Mouse (Mus musculus) lung, postnatal 36 days (tissue): Measurements from ENCODE around the gene Gpc5.

Source experiments
- DNase-seq: peaks from one replicate; pipeline ENCODE4 v3.0.0; 2022; ENCODE audit warnings: mixed read lengths

Gpc5 gene

DNA sequence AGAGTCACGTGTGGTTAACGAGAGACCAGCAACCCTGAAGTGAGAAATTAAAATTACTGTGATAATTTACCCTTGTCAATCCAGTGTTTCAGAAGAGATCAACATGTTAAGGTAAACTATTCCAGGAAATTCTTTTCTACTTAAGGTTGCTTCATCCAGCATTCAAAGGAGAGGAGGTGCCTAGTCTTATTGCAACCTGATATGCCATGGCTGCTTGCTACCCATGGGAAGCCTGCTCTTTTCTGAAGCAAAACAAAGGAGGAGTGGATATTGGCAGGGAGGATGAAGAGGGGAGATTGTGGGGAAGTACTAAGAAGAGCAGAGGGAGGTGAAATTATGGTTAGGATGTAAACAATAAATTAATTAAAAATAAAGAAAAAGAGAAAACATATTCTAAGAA lies 15.5 kb downstream of the Gpc5 start:
- DNase-seq: no peak

DNA sequence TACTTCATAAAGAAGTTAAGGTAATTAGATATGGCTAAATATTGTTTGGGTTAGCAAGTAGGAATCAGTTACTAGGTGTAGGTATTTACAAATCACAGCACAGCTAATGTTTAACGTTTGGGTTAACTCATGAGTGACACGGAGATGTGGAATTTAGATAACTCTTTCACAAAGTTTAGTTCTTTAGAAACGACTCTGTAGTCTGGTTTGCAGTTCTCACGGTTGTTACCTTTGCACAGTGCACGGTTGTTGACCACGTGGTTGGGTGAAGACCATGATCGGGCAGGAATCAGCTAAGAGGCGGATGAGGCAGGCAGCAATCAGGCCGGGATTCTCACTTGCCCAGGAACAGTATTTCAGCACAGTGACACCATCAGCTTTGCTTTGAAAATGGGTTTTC lies 26.6 kb downstream of the Gpc5 start:
- no peak for DNase-seq

DNA sequence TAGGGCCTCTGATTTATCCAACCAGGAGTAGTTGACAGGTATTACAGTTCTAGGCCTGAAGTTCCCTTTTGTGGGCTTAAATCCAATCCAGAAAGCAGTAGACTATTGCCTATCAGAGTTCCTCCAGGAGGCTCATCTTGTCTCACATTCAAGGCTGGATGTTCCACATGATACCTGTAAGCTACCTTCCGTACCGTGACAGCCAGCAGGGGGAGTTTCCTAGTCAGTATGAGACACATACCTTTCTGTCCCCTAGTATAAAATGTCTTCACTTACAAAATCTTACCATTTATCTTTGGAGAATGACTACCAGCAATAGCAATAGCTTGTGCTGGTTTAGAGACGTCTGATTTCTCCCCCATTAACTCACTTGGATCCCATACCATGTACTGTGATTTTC lies 56.8 kb downstream of the Gpc5 start:
- DNase-seq: no peak

DNA sequence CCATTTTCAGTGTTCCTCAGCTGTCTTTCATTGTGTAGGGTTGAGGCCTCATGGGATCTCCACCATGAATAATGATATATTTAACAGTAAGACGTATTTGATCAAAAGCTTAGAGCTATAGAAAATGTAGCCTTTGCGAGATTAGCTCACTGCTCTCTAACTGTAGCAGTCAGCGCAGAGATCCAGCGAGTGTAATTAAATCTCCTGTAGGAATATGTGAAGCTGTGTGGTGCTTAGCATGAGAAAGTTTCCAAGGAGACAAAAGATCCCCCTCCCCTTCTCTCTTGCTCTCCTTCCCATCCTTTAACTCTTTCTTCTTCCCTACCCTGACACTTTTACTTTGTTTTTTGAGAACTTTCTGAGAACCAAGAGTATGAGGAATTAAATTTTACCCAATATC lies 64.6 kb downstream of the Gpc5 start:
- DNase-seq: no peak

DNA sequence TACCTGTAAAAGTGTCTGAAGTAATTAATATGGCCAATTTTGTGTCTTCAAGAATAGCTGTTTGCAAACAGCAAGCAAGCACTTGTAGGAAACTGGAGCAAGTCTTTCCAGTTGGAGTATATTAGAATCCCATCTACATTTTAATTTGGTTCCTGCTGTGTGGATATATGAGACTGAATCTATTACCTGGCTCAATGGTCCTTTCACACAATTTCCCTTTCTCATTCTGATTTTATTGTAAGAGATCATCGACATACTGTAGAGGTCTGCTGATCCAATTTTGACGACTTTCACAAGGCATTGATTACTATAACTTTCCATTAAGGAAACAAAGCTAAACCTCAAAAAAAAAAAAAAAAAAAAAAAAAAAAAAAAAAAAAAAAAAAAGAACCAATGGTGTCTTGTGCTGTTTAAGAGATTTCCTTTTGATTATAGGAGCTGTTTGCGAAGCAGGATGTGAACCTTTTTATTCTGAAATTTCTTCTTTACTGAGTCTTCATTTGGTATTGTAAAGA lies 85.4 kb downstream of the Gpc5 start:
- no peak for DNase-seq

DNA sequence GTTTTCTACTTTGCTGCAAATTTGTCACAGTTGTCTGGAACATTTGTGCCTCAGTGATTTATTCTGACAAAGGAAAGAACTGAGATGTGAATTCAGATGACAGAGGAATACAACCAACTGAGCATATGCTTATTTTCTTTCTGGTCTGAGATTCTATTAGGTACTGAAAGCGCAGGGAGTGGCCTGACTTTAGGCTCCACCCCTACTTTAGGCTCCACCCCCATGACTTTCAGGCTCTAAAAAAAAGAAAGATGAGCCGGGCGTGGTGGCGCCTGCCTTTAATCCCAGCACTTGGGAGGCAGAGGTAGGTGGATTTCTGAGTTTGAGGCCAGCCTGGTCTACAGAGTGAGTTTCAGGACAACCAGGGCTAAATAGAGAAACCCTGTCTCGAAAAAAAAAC lies 87.9 kb downstream of the Gpc5 start:
- DNase-seq: no peak

DNA sequence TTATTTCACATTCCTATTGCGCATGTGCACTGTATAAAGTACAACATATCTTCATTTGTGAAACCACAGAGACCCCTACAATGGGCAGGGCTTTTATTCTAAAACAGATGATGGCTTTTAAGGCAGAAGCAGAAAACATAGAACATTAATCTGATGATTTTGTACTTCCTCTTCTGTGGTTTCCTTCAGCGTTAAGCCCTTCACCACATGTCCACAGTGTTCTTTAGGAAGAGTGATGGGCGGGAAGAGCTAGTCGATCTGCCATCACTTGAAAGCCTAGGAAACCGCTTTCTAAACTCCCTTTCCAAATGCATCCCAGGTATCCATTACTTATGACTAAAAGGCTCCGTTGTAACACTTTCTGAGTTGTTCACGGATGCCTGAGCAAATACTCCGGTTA lies 96.2 kb downstream of the Gpc5 start:
- DNase-seq: no peak

DNA sequence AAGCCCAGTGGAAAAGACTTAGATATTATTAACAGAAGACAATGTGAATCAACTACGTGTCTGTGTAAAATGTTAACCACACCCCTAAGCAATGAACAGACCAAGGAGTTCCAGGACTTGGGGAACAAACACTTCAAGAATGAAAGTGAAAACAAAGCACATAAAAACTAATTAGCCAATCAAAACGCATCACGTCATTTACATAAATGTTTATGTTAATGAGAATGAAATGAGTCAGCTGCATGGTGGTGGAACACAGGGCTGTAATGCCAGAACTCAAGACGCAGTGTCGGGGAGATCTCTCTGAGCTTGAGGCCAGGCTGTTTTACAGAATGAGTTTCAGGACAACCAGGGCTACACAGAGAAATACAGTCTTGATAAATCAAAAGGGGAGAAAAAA lies 136.1 kb downstream of the Gpc5 start:
- DNase-seq: no peak

DNA sequence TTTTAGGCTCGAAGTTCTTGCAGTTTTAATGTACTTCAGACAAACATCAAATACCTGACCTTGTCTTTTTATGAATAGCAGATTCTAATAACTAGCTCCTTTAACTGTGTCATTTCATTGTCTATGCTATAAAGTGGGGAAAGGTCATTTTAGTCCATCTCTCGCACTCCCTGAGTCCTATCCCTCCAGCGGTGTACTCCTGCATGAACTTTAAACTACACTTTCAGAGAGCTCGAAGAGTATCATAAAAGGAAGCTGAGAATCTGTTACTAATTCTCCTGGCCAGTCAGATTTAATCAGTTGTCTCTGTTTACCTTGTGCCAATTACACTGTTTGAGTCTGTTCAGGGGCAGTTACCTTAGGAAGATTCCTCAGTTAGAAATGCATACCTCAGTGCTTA lies 144.4 kb downstream of the Gpc5 start:
- no peak for DNase-seq

DNA sequence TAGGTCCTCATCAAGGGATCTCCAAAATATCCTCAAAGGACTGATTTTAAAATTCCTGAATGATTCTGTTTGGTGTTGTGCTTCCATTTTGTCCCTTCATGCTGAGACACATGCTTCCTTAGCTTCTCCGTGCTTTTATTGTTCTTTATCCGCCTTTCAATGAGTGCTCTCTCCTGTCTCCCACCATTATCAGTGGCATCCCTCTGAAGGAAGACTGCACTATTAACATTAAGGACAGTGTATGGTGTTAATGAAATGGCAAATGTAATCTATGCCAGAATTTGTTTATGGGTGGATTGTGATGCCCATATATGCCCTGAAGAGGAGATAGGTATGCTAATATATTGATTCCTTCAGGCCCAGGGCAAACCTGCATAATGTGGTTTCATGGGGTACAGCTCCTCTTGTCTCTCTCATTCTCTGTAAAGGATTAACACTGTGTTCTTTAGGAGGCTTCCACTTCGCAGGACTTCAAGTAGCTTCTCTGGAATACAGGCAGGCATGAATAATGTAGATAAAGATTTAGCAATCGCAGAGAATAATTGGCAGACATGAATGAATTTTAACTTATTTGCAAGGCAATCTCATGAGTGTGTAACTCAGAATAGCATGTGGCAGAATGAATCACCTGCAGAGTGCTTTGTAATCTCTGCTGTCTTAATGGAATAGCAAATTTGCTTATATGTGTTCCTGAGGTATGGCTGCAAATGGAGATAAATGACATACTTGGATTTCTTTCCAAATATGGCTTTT lies 148.8 kb downstream of the Gpc5 start:
- no peak for DNase-seq

DNA sequence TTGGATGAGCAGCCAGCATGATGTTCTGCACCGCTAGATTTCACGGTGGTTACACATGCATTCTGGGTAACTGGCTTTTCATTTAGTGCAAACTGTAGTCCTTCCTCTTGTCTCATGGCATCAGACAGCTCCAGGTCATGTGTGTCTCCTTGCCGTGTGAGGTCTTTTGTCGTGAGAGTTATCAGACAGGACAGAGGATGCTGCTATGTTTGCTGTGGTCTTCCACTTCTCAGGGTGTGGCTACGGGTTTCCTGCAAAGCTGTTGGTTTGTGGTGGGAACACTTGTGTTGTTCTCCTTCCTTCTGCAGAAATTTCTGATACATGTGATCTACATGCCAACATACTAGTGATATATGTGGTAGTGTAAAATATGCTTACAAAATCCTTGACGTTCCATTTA lies 158.5 kb downstream of the Gpc5 start:
- DNase-seq: no peak

DNA sequence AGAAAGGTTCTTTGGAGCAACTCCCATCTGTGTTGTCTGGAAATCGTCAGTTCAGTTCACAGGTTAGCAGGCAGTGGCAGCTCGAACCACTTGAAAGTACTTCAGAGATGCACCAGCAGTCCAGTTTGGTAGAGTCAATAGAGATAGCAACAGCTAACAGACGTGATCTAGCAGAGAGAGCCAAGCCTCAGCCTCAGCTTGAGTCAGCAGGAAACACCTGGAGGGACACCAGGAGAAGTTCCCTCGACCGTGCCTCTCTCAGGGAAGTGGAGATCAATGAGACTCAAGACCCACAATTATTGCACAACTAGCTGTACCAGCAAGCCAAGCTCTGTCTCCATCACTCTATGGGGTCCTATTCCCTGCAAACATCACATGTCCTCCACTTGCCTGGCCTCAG lies 159.8 kb downstream of the Gpc5 start:
- DNase-seq: no peak

DNA sequence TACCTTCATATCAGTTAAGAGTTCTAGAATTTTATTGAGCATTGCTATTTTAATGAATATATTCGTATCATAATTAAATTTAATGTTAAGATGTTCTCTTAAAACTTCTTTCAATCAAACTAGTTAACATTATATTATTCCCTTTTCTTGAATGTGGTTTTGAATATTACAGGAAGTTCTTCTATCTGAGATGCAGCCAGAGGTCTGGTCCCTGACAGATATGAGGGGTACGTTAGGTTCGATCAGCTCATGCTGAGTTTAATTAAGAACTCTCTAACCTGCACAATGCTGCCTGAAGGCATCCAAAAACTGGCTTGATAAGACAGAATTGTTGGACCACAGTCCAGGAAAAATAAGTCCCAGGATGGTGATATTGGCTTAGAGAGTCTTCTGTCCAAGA lies 161.1 kb downstream of the Gpc5 start:
- no peak for DNase-seq

DNA sequence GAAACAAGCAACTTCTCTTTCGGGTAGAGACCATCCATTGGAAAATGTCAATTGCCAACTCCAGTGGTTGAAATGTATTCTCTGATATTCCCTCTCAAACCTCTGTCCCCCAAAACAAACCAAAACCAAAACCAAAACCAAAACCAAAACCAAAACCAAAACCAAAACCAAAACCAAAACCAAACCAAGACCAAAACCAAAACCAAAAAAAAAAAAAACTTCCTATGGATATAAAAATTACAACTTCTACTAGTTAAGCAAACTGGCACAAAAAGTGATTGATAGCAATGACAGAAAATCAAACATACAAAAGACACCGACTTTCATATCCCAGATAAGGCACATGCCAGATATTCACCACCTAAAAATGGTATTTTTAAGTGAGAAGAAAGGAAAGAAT lies 161.7 kb downstream of the Gpc5 start:
- DNase-seq: no peak

DNA sequence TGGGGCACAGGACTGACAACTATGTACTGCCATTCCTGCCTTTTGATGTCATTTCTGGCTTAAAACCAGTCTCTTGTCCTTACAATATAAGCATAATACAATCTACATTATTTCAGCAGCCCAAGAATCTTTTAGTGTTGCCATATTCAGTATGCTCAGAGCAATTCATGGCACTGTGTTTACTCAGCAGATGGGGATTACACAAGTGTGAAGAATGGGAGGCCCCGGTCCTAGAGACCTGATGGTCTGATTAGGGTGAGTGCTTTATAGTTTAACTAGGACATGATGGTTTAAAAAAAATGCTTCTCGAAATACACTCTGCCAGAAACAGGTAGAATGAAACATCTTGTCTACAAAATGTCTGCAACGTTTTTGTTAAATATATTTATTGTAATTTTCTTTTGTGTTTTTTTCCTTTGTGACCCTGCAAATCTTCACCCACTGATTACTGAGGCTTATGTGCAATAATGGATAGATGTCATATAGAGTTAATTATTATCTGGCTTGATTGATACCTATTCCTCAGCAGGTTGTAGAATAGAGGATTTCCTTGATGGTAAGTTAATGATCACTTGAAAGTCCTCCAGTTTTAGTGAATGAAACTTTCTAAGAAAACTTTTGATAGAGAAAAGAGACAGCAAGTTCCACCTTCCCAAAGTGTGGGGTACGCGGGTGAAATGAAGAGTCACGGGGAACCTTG lies 177.8 kb downstream of the Gpc5 start:
- no peak for DNase-seq

DNA sequence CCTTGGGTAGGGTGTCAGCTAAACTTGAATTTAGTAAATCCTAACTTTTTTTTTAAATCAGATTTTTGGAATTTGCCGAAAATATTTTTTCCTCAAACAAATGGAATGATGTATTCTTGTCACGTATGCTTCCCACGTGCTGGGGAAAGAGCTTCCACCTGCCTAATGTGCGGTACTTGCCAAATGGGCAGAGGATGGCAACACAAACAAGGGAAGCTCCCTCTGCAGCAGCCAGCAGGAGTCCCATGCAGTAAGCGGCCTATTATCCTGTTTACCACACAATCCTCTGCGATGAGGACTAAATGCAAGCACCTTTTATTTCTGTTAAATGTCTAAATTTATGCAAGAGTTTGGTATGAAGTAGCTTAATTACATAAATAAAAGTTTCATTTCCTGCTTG lies 178.4 kb downstream of the Gpc5 start:
- no peak for DNase-seq

DNA sequence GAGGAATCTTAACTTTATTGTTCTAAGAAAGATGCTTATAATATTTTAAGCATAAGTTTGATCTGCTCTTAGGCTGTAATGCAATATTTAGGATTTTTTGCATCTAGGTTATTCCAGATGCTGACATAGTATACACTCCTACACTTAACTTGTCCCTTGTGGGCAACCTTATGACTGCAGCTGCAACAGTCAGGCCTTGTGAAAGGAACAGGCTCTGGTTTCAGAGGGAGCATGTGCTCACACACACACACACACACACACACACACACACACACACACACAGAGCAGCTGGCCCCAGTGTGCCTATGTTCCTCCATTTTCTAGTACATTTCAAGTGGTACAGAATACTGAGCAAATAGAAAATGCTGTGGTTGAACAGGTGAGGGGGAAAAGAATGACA lies 190.8 kb downstream of the Gpc5 start:
- no peak for DNase-seq

DNA sequence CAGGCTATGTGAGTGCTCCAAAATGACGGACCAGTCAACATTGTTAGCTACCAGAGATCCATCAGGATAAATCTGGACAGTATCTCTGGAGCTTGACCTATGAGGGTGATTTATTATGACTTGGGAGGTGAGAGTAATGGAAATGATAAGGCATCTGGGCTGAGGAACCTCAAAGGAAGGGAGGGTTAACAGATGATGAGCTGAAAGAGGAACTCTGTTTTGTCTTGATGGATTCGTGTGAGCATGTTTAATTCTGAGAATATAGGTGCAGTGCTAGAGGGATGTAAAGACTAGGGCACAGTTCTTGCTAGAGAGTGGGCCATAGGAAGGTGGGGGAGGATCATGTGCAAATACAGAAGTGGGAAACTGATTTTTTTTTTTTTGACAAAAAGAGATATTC lies 232.2 kb downstream of the Gpc5 start:
- no peak for DNase-seq

DNA sequence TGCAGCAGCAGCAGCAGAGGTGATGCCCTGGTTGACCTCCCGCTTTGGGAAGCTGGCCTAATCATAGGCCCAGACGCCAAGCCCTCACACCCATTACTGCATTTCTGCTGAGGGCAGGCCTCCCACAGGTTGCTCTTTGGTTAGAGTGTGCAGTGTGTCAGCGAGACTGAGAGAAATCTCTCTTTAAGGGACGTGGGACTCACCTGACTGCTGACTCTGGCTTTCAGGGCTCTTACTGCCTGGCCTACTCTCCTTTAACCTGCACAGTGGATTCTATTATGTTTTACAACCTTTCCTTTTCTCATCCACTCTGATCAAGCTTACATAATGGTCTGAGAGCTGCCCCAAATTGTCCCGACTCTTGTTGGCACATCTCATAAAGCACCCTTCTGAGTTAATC lies 234.4 kb downstream of the Gpc5 start:
- no peak for DNase-seq

DNA sequence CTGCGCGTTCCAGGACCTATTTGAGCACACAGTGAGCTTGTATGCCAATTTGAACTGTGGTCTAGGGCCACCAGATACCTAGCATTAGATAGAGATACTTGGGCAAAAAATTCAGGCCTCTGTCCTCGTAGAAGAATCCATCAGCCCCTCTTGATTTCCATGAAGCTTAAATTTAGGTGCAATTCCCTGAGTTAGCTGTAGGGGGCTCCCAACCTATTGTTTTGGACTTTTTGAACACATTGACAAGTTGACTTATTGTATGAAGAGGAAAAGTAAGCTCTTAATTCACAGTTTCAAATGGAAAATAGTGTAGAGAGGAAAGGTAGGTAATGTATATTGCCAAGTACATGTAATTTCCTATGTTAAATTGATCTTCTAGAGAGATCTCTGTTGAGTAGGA lies 247.1 kb downstream of the Gpc5 start:
- DNase-seq: no peak

DNA sequence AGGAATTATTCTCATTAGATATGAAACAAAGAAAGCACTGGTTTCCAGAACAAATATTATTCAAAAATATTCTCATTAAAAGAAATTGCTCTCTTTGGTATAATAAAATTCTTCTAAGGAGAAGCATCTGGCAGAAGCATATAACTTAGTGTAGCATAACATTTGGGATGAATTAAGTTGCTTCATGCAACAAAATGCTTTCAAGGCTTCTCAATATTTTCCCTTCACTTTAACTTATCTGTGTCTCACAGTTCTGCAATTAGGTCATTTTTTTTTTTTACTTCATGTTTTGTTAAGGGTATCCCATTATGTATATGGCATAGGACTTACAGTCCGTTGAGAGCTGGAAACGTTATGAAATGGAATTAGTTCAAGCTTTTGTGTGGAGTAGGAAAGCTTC lies 250.6 kb downstream of the Gpc5 start:
- DNase-seq: no peak

DNA sequence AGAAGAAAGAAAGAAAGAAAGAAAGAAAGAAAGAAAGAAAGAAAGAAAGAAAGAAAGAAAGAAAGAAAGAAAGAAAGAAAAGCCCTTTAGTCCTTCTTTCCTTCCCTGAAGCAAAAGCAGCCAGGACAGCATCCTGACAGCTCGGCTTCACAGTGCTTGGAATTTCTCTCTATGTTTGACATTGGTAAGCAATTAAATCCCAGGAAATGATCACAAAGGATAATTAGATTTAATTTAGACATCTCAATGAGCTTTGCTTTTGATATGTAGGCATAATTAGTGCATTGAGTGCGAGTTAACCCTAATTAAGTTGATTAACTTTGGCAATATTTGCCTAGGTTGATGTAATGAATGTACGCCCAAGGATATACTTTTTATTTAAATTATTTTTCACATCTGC lies 257.4 kb downstream of the Gpc5 start:
- DNase-seq: no peak

DNA sequence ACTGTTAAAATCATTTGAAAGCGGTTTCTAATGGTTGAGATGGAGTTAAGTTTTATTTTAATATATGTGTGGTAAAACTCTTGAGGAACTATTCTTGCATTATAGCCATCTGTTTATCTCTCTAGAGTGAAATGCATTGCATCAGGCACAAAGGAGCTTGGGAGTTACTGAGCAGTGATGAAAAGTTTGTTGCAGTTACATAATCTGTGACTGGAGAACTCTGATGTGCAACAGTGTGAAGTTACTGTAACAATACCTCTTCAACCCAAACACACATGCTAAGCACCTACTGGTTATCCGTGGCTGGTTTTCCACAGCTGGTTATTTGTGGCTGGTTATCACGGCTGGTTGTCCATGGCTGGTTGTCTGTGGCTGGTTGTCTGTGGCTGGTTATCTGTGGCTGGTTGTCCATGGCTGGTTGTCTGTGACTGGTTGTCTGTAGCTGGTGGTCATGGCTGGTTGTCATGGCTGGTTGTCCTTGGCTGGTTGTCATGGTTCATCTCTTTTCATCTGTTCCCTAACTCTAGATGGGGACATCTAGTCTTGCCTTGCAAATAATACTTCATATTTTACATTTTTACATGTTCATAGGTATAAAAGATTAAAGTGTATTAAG lies 273.4 kb downstream of the Gpc5 start:
- DNase-seq: no peak

DNA sequence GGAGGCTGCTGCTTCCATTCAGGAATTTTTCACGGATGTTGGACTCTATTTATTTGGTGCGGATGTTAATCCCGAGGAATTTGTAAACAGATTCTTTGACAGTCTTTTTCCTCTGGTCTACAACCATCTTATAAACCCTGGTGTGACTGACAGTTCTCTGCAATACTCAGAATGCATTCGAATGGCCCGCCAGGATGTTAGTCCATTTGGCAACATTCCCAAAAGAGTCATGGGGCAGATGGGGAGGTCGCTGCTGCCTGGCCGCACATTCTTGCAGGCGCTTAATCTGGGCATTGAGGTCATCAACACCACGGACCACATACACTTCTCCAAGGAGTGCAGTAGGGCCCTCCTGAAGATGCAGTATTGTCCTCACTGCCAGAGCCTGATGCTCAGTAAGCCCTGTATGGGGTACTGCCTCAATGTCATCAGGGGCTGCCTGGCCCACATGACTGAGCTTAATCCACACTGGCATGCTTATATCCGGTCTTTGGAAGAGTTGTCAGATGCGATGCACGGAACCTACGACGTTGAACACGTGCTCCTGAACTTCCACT lies 277.7 kb downstream of the Gpc5 start:
- no peak for DNase-seq
